Mouse (Mus musculus): ENCODE results near the gene Traf3.

DNA sequence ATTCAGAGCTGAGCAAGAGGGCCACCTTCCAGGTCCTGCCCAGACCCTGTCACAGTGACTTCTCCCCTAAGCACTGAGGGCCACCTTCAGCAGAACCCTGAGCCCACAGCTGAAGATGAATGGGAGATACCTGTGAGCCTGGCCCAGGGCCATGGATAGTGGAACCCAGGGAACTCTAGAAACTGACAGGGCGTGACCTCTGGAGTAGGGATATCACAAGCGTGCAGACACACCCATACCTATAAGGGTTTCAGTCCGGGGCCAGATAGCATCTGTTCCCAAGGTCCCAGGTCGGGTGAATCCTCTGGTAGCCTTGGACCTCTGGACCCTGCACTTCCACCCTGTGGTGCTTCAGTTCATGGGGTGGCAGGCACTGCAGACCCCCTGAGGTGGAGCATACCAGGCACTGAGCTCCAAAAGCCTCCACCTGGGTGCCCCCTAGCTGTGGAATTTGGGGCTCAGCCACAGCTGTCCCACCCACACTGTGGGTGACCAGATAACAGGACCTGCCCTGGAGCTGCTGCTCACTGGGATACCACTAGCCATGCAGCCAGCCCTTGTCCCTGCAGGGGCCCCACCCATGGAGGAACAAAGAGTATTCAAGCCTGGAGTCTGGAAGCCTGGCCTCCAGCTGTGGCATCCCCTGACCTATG lies 101.6 kb downstream of the Traf3 start:
- TF ChIP-seq TAL1 (IDR thresholded peaks at IDR 0.05; ENCODE audit: low read length) (peak; percentile 29; the same call in 1 of the 3 replicates), GATA1 (IDR thresholded peaks at IDR 0.05; ENCODE audit: low read length) (no peak)

Measured in erythroblast, embryonic 14.5 days (primary cell).